12 mouse cellular contexts compared by ENCODE assay signal in genomic region chr7:131469506-131469905, GRCm38 (mm10). TPM values are rescaled to one million over a fixed set of nuclear protein-coding genes. Genes with fewer than 3 reads are reported as not detected.
DNase-seq lines count a peak whose midpoint lies in the region; ATAC-seq and TF ChIP-seq lines count a peak whose summit lies in the region.
"Had no signal": no experiment of that assay in that cellular context is flagged by ENCODE, and none has a peak within 500 bp of the region (broad histone marks: within the 10 kb centered on the region; RNA-seq: fewer than 3 reads in every experiment).

No protein-coding gene starts in this region.

- H3K27ac ChIP-seq in kidney, postnatal 0 days: no peak overlapping the region
- H3K27ac ChIP-seq in kidney, embryonic 15.5 days: no peak overlapping the region
- H3K27ac ChIP-seq in hindbrain, embryonic 10.5 days: no peak overlapping the region
- H3K27ac ChIP-seq: forebrain, embryonic 15.5 days; limb, embryonic 13.5 days had no signal

- H3K9ac ChIP-seq in kidney, postnatal 0 days (ENCODE audit: low read depth, low read length): no peak overlapping the region
- no peak overlapping the region for H3K9ac ChIP-seq in kidney, embryonic 15.5 days
- H3K9ac ChIP-seq: forebrain, embryonic 15.5 days; limb, embryonic 13.5 days had no signal

- intact Hi-C loops in heart, postnatal 25 days (cut with DNase I): no loop called here

- whole genome bisulfite sequencing in kidney, postnatal 0 days: 84% methylated on average over 3 of the region's 3 CpGs
- 70% methylated on average over 3 of the region's 3 CpGs for WGBS in kidney, embryonic 15.5 days
- 70% methylated on average over 3 of the region's 3 CpGs for WGBS in hindbrain, embryonic 10.5 days

- no peak overlapping the region for H3K4me3 ChIP-seq in kidney, postnatal 0 days (replicated peaks; ENCODE audit: low read depth, low read length)
- H3K4me3 ChIP-seq in kidney, embryonic 15.5 days (replicated peaks): no peak overlapping the region
- H3K4me3 ChIP-seq in hindbrain, embryonic 10.5 days: no peak overlapping the region
- H3K4me3 ChIP-seq: forebrain, embryonic 15.5 days; limb, embryonic 13.5 days had no signal

- TF ChIP-seq CTCF in kidney, postnatal 0 days (IDR thresholded peaks at IDR 0.05; ENCODE audit: low read depth): peak; percentile 44; the same call in 1 of the 2 replicates

- H3K4me1 ChIP-seq in kidney, postnatal 0 days (replicated peaks; ENCODE audit: insufficient read depth, low read length): no peaks in the 10 kb centered on the region
- H3K4me1 ChIP-seq in kidney, embryonic 15.5 days: no peaks in the 10 kb centered on the region
- peaks cover 32% of the 10 kb centered on the region for H3K4me1 ChIP-seq in hindbrain, embryonic 10.5 days (replicated peaks)
- H3K4me1 ChIP-seq: limb, embryonic 13.5 days had no signal

- H3K4me2 ChIP-seq in kidney, postnatal 0 days (ENCODE audit: low read length): no peak overlapping the region
- no peak overlapping the region for H3K4me2 ChIP-seq in kidney, embryonic 15.5 days
- H3K4me2 ChIP-seq: forebrain, embryonic 15.5 days; limb, embryonic 13.5 days had no signal

- DNase-seq in kidney, postnatal 0 days (ENCODE audit: low spot score): no peak
- DNase-seq in A20 (ENCODE audit: low read depth, low spot score) (peak; percentile 63), MEL-GATA-1-ER (ENCODE audit: extremely low read depth, low read depth) (peak; percentile 25)
- DNase-seq in induced T-regulatory cell, adult 2 months (ENCODE audit: low read depth): peak; percentile 56
- DNase-seq in adrenal gland, postnatal 10 days: no peak
- no peak for DNase-seq in heart, postnatal 25 days (ENCODE audit: low spot score)
- no peak for DNase-seq in hindbrain, embryonic 10.5 days (ENCODE audit: low spot score)
- DNase-seq: heart, postnatal 14 days had no signal

- H3K9me3 ChIP-seq in kidney, postnatal 0 days (replicated peaks; ENCODE audit: low read length): no peaks in the 10 kb centered on the region
- H3K9me3 ChIP-seq in kidney, embryonic 15.5 days (replicated peaks): no peaks in the 10 kb centered on the region
- H3K9me3 ChIP-seq in hindbrain, embryonic 10.5 days: no peaks in the 10 kb centered on the region
- H3K9me3 ChIP-seq: limb, embryonic 13.5 days had no signal

- no peak for ATAC-seq in kidney, postnatal 0 days (replicated peaks; ENCODE audit: low FRiP score, low read depth)
- ATAC-seq in kidney, embryonic 15.5 days (replicated peaks; ENCODE audit: low FRiP score): no peak
- ATAC-seq: forebrain, embryonic 15.5 days; midbrain, embryonic 16.5 days had no signal

- no peaks in the 10 kb centered on the region for H3K27me3 ChIP-seq in kidney, postnatal 0 days (ENCODE audit: insufficient read depth, low read length)
- H3K27me3 ChIP-seq in kidney, embryonic 15.5 days: no peaks in the 10 kb centered on the region
- H3K27me3 ChIP-seq in hindbrain, embryonic 10.5 days (ENCODE audit: insufficient read depth, poor library complexity, severe bottlenecking): peaks cover 44% of the 10 kb centered on the region
- H3K27me3 ChIP-seq: limb, embryonic 13.5 days had no signal

- H3K36me3 ChIP-seq in kidney, postnatal 0 days (ENCODE audit: insufficient read depth, low read length): no peaks in the 10 kb centered on the region
- no peaks in the 10 kb centered on the region for H3K36me3 ChIP-seq in kidney, embryonic 15.5 days
- H3K36me3 ChIP-seq in hindbrain, embryonic 10.5 days: no peaks in the 10 kb centered on the region
- H3K36me3 ChIP-seq: forebrain, embryonic 15.5 days; limb, embryonic 13.5 days had no signal

RNA-seq across cellular contexts. Expression of gene Acadsb, which starts 59.1 kb away (rescaled TPM):
- polyA plus RNA-seq in kidney, postnatal 0 days (2015; fragmentation: Nextera tagmentation; extraction: Ambion mirVana): 101 and 112 TPM in 2 replicates
- 99.4 and 101 TPM in 2 replicates for polyA plus RNA-seq in kidney, embryonic 15.5 days (2015; fragmentation: Nextera tagmentation; extraction: Ambion mirVana)
- 100 to 1,000 TPM; 190 to 214 TPM for total RNA-seq in adrenal gland, postnatal 10 days (2021)
- 100 to 1,000 TPM; 166 to 170 TPM for total RNA-seq in heart, postnatal 25 days (2021)
- polyA plus RNA-seq in hindbrain, embryonic 10.5 days (2016; fragmentation: Nextera tagmentation; extraction: Ambion mirVana): 63.0 and 68.4 TPM in 2 replicates

RNA-seq across cellular contexts. Expression of gene Ikzf5, which starts 59.2 kb away (rescaled TPM):
- 11.9 and 13.8 TPM in 2 replicates for polyA plus RNA-seq in kidney, postnatal 0 days (2015; fragmentation: Nextera tagmentation; extraction: Ambion mirVana)
- polyA plus RNA-seq in kidney, embryonic 15.5 days (2015; fragmentation: Nextera tagmentation; extraction: Ambion mirVana): 14.9 and 16.4 TPM in 2 replicates
- 10 to 100 TPM; 31.0 to 32.0 TPM for total RNA-seq in adrenal gland, postnatal 10 days (2021)
- total RNA-seq in heart, postnatal 25 days (2021): 10 to 100 TPM; 33.5 to 37.8 TPM
- 15.2 and 16.3 TPM in 2 replicates for polyA plus RNA-seq in hindbrain, embryonic 10.5 days (2016; fragmentation: Nextera tagmentation; extraction: Ambion mirVana)

Comparison
In these comparisons a context has a peak if more than half of its experiments do, and no peak if none do; other contexts are left out.
1. DNase-seq: peak in A20 (single experiment), MEL-GATA-1-ER (single experiment) and induced T-regulatory cell, adult 2 months (single experiment); none in kidney, postnatal 0 days (single experiment), adrenal gland, postnatal 10 days (single experiment), heart, postnatal 25 days (single experiment) and hindbrain, embryonic 10.5 days (single experiment).